Mouse (Mus musculus) forebrain, postnatal 0 days (tissue): Measurements from ENCODE around the gene A430078G23Rik. TPM values are rescaled to one million over a fixed set of nuclear protein-coding genes. Genes with fewer than 3 reads are reported as not detected.
"Not testable (repeated sequence)": the region's sequence is repeated elsewhere in the genome, so short reads cannot be mapped to it uniquely, and the experiment has no call there.

ENCODE experiments used
- ATAC-seq: fragments of 200-750 bp; cut with Nextera tagmentation; 2 replicates; pipeline ENCODE4 v1.8.0; 2017; ENCODE audit warnings: mild to moderate bottlenecking, moderate library complexity
- DNase-seq: peaks from one replicate; pipeline ENCODE4 v3.0.0-alpha.2; 2015
- H3K27ac ChIP-seq: fragments of 300-500 bp; sonication (generic); 2 replicates; pipeline ENCODE4 v1.5.1; 2014; ENCODE audit warnings: low read depth, mild to moderate bottlenecking, antibody characterized with exemption, low read length, moderate library complexity, mixed read lengths
- H3K27me3 ChIP-seq: fragments of 300-500 bp; sonication (generic); 2 replicates; pipeline ENCODE4 v1.6.1; 2014; ENCODE audit warnings: mild to moderate bottlenecking, low read length, mixed read lengths; ENCODE audit not compliant: insufficient read depth
- H3K36me3 ChIP-seq: fragments of 300-500 bp; sonication (generic); 2 replicates; pipeline ENCODE4 v1.6.1; 2014; ENCODE audit warnings: mild to moderate bottlenecking, moderate library complexity; ENCODE audit not compliant: insufficient read depth
- H3K4me1 ChIP-seq: fragments of 300-500 bp; sonication (generic); 2 replicates; pipeline ENCODE4 v1.6.1; 2014; ENCODE audit warnings: antibody characterized with exemption; ENCODE audit not compliant: insufficient read depth
- H3K4me2 ChIP-seq: fragments of 300-500 bp; sonication (generic); 2 replicates; pipeline ENCODE4 v1.6.1; 2014; ENCODE audit warnings: low read depth, mild to moderate bottlenecking, moderate library complexity
- H3K4me3 ChIP-seq: fragments of 300-500 bp; sonication (generic); 2 replicates; pipeline ENCODE4 v1.5.1; 2014; ENCODE audit warnings: low read depth, low read length, mixed read lengths
- H3K9ac ChIP-seq: fragments of 300-500 bp; sonication (generic); 2 replicates; pipeline ENCODE4 v1.6.1; 2014; ENCODE audit warnings: mild to moderate bottlenecking
- H3K9me3 ChIP-seq: fragments of 300-500 bp; sonication (generic); 2 replicates; pipeline ENCODE4 v1.6.1; 2016; ENCODE audit warnings: low read length
- CTCF ChIP-seq: sonication (generic); IDR thresholded peaks from 2 replicates; pipeline ENCODE4 v1.5.1; 2016; ENCODE audit warnings: antibody characterized with exemption, control low read depth, low read depth
- WGBS: fragments of 180-500 bp; shearing (Covaris S2); extraction: QIAGEN DNeasy Blood & Tissue Kit; methylation state at CpG from one replicate; pipeline ENCODE4 v1.1.7; 2014; 5-methylcytosine and 5-hydroxymethylcytosine counted together
- polyA plus RNA-seq: library from polyadenylated mRNA; unstranded; fragments of >200 nt; fragmentation: Nextera tagmentation; extraction: Ambion mirVana; gene quantifications from 2 replicates; pipeline ENCODE4 v1.2.1, GENCODE M21; 2015
- total RNA-seq: library from RNA; depleted of rRNA; stranded (reverse); fragments of >200 nt; gene quantifications from 2 replicates; pipeline ENCODE4 v1.2.3, GENCODE M21; 2014; rRNA removed

The A430078G23Rik gene
- total RNA-seq (0.08 TPM in 1 of 2 replicates, not detected in the other), polyA plus RNA-seq (not detected in 2 replicates)

GRCm38 (mm10) chr8:3353189-3353810 lies at the start of gene A430078G23Rik:
Gene A430078G23Rik, plus strand, starts transcription at chr8:3353415.
- no peak for DNase-seq
- Histone ChIP-seq H3K4me2 (no peak within 1 kb of the TSS), H3K9me3 (no peaks in the 10 kb centered on the region), H3K27ac (no peak within 1 kb of the TSS), H3K4me1 (no peaks in the 10 kb centered on the region), H3K4me3 (no peak within 1 kb of the TSS), H3K9ac (no peak within 1 kb of the TSS), H3K36me3 (no peaks in the 10 kb centered on the region), H3K27me3 (no peaks in the 10 kb centered on the region)
- 87% methylated on average over 13 of the region's 13 CpGs for WGBS
- TF ChIP-seq CTCF = no peak
- ATAC-seq = no peak

GRCm38 (mm10) chr8:3308205-3308800 lies 44.9 kb upstream of the A430078G23Rik start:
- H3K36me3 ChIP-seq, ATAC-seq: not testable (repeated sequence)
- 96% methylated on average over 13 of the region's 13 CpGs for WGBS

GRCm38 (mm10) chr8:3309636-3310035 lies 43.6 kb upstream of the A430078G23Rik start:
- Histone ChIP-seq H3K36me3 (no peaks in the 10 kb centered on the region), H3K4me1 (no peaks in the 10 kb centered on the region), H3K9ac (no peak overlapping the region), H3K9me3 (no peaks in the 10 kb centered on the region), H3K27ac (no peak overlapping the region), H3K27me3 (no peaks in the 10 kb centered on the region), H3K4me3 (no peak overlapping the region), H3K4me2 (no peak overlapping the region)
- ATAC-seq (no peak), DNase-seq (no peak)
- no peak for TF ChIP-seq CTCF
- WGBS = 88% methylated on average over 11 of the region's 11 CpGs

More at GRCm38 (mm10) chr8:3308205-3308800, 44.9 kb upstream of the A430078G23Rik start:
- H3K4me1 ChIP-seq, H3K27ac ChIP-seq, H3K4me2 ChIP-seq, H3K4me3 ChIP-seq, H3K9me3 ChIP-seq, DNase-seq, H3K27me3 ChIP-seq, H3K9ac ChIP-seq: not testable (repeated sequence)

GRCm38 (mm10) chr8:3311482-3311881 lies 41.7 kb upstream of the A430078G23Rik start:
- WGBS = 67% methylated on average over 4 of the region's 4 CpGs
- TF ChIP-seq CTCF = no peak
- DNase-seq (no peak), ATAC-seq (no peak)
- Histone ChIP-seq H3K9ac (no peak overlapping the region), H3K36me3 (no peaks in the 10 kb centered on the region), H3K4me1 (no peaks in the 10 kb centered on the region), H3K27ac (no peak overlapping the region), H3K4me2 (no peak overlapping the region), H3K4me3 (no peak overlapping the region), H3K27me3 (no peaks in the 10 kb centered on the region), H3K9me3 (no peaks in the 10 kb centered on the region)

GRCm38 (mm10) chr8:3313417-3313816 lies 39.8 kb upstream of the A430078G23Rik start:
- H3K4me3 ChIP-seq, H3K27ac ChIP-seq, H3K9me3 ChIP-seq, H3K4me2 ChIP-seq, H3K36me3 ChIP-seq, H3K27me3 ChIP-seq, DNase-seq, H3K4me1 ChIP-seq, H3K9ac ChIP-seq, ATAC-seq: not testable (repeated sequence)
- 86% methylated on average over 1 of the region's 1 CpGs for WGBS

GRCm38 (mm10) chr8:3313843-3314242 lies 39.4 kb upstream of the A430078G23Rik start:
- Histone ChIP-seq H3K9ac (no peak overlapping the region), H3K9me3 (no peaks in the 10 kb centered on the region), H3K27me3 (no peaks in the 10 kb centered on the region), H3K4me1 (no peaks in the 10 kb centered on the region), H3K4me3 (no peak overlapping the region), H3K27ac (no peak overlapping the region), H3K4me2 (no peak overlapping the region), H3K36me3 (no peaks in the 10 kb centered on the region)
- WGBS = 84% methylated on average over 3 of the region's 3 CpGs
- no peak for TF ChIP-seq CTCF
- ATAC-seq = no peak
- DNase-seq = no peak

GRCm38 (mm10) chr8:3314345-3314744 lies 38.9 kb upstream of the A430078G23Rik start:
- ATAC-seq (no peak), DNase-seq (no peak)
- Histone ChIP-seq H3K9ac (no peak overlapping the region), H3K9me3 (no peaks in the 10 kb centered on the region), H3K27me3 (no peaks in the 10 kb centered on the region), H3K27ac (no peak overlapping the region), H3K36me3 (no peaks in the 10 kb centered on the region), H3K4me1 (no peaks in the 10 kb centered on the region), H3K4me2 (no peak overlapping the region), H3K4me3 (no peak overlapping the region)
- 72% methylated on average over 2 of the region's 2 CpGs for WGBS
- no peak for TF ChIP-seq CTCF
